Comparison of ENCODE assay signal across 11 mouse cellular contexts in genomic region chr6:128996054-128996767, GRCm38 (mm10). TPM values are rescaled to one million over a fixed set of nuclear protein-coding genes. Genes with fewer than 3 reads are reported as not detected.
A peak's percentile ranks its signal among the peaks of the same experiment; 100 is the strongest.
DNase-seq lines count a peak whose midpoint lies in the region; ATAC-seq and TF ChIP-seq lines count a peak whose summit lies in the region.
"Had no signal": no experiment of that assay in that cellular context is flagged by ENCODE, and none has a peak within 500 bp of the region (broad histone marks: within the 10 kb centered on the region; RNA-seq: fewer than 3 reads in every experiment).

No protein-coding gene starts in this region.

- 0 out of 2 replicates have a peak, but pooled peaks cover 5% of the 10 kb centered on the region for H3K4me1 ChIP-seq in forebrain, embryonic 14.5 days (ENCODE audit: control insufficient read depth, insufficient read depth, low read length)
- H3K4me1 ChIP-seq in forebrain, embryonic 16.5 days (replicated peaks; ENCODE audit: control insufficient read depth, insufficient read depth, low read length): peaks cover 6% of the 10 kb centered on the region
- H3K4me1 ChIP-seq in neural tube, embryonic 12.5 days: no peaks in the 10 kb centered on the region; the same call in 1 of the 2 replicates
- peaks cover 21% of the 10 kb centered on the region for H3K4me1 ChIP-seq in liver, embryonic 15.5 days (replicated peaks)
- H3K4me1 ChIP-seq in forebrain, postnatal 0 days (ENCODE audit: insufficient read depth): no peaks in the 10 kb centered on the region

- H3K9me3 ChIP-seq in forebrain, embryonic 14.5 days (replicated peaks; ENCODE audit: control insufficient read depth, low read length): no peaks in the 10 kb centered on the region
- H3K9me3 ChIP-seq in forebrain, embryonic 16.5 days (ENCODE audit: control insufficient read depth, low read length): no peaks in the 10 kb centered on the region
- H3K9me3 ChIP-seq in neural tube, embryonic 12.5 days: no peaks in the 10 kb centered on the region
- no peaks in the 10 kb centered on the region for H3K9me3 ChIP-seq in liver, embryonic 15.5 days (replicated peaks)
- H3K9me3 ChIP-seq in forebrain, postnatal 0 days (ENCODE audit: low read length): no peaks in the 10 kb centered on the region
- H3K9me3 ChIP-seq: lung, embryonic 15.5 days had no signal

- ATAC-seq in forebrain, embryonic 14.5 days: no peak
- no peak for ATAC-seq in forebrain, embryonic 16.5 days
- no peak for ATAC-seq in neural tube, embryonic 12.5 days (ENCODE audit: low FRiP score, low read depth)
- peak; percentile 65 for ATAC-seq in liver, embryonic 15.5 days (ENCODE audit: insufficient read depth)
- no peak for ATAC-seq in forebrain, postnatal 0 days
- ATAC-seq: hindbrain, embryonic 16.5 days had no signal

- H3K4me2 ChIP-seq in forebrain, embryonic 14.5 days (ENCODE audit: low read length): no peak overlapping the region
- no peak overlapping the region for H3K4me2 ChIP-seq in forebrain, embryonic 16.5 days (ENCODE audit: low read length)
- 0 out of 2 replicates have a peak overlapping the region, but pooled peaks have one; percentile 5 for H3K4me2 ChIP-seq in neural tube, embryonic 12.5 days (replicated peaks)
- H3K4me2 ChIP-seq in liver, embryonic 15.5 days: peak overlapping the region; percentile 65
- no peak overlapping the region for H3K4me2 ChIP-seq in forebrain, postnatal 0 days (ENCODE audit: low read depth)
- H3K4me2 ChIP-seq: lung, embryonic 15.5 days had no signal

- TF ChIP-seq CTCF in forebrain, postnatal 0 days (IDR thresholded peaks at IDR 0.05; ENCODE audit: low read depth): no peak

- no peak overlapping the region for H3K27ac ChIP-seq in forebrain, embryonic 14.5 days (ENCODE audit: low read depth, low read length)
- H3K27ac ChIP-seq in forebrain, embryonic 16.5 days (ENCODE audit: low read length): no peak overlapping the region
- no peak overlapping the region for H3K27ac ChIP-seq in neural tube, embryonic 12.5 days
- peak overlapping the region; percentile 33 for H3K27ac ChIP-seq in liver, embryonic 15.5 days (replicated peaks)
- no peak overlapping the region for H3K27ac ChIP-seq in forebrain, postnatal 0 days (ENCODE audit: low read depth, low read length)
- H3K27ac ChIP-seq: lung, embryonic 15.5 days had no signal

- 48% methylated on average over 3 of the region's 3 CpGs for WGBS in forebrain, embryonic 14.5 days
- 58% methylated on average over 3 of the region's 3 CpGs for WGBS in forebrain, embryonic 16.5 days
- 68% methylated on average over 3 of the region's 3 CpGs for WGBS in neural tube, embryonic 12.5 days
- 29% methylated on average over 3 of the region's 3 CpGs for WGBS in liver, embryonic 15.5 days (ENCODE audit: insufficient replicate concordance)
- WGBS in forebrain, postnatal 0 days: 53% methylated on average over 3 of the region's 3 CpGs

- H3K4me3 ChIP-seq in forebrain, embryonic 14.5 days (ENCODE audit: low read depth, low read length): no peak overlapping the region
- no peak overlapping the region for H3K4me3 ChIP-seq in forebrain, embryonic 16.5 days (replicated peaks; ENCODE audit: low read length)
- H3K4me3 ChIP-seq in neural tube, embryonic 12.5 days: no peak overlapping the region
- H3K4me3 ChIP-seq in liver, embryonic 15.5 days (replicated peaks): peak overlapping the region; percentile 42
- H3K4me3 ChIP-seq in forebrain, postnatal 0 days (ENCODE audit: low read depth, low read length): no peak overlapping the region
- H3K4me3 ChIP-seq: lung, embryonic 15.5 days had no signal

- H3K36me3 ChIP-seq in forebrain, embryonic 14.5 days (ENCODE audit: control insufficient read depth, insufficient read depth, low read length): no peaks in the 10 kb centered on the region
- no peaks in the 10 kb centered on the region for H3K36me3 ChIP-seq in forebrain, embryonic 16.5 days (ENCODE audit: control insufficient read depth, insufficient read depth)
- no peaks in the 10 kb centered on the region for H3K36me3 ChIP-seq in neural tube, embryonic 12.5 days
- no peaks in the 10 kb centered on the region for H3K36me3 ChIP-seq in liver, embryonic 15.5 days (replicated peaks)
- H3K36me3 ChIP-seq in forebrain, postnatal 0 days (ENCODE audit: insufficient read depth): no peaks in the 10 kb centered on the region
- H3K36me3 ChIP-seq: lung, embryonic 15.5 days had no signal

- no peak overlapping the region for H3K9ac ChIP-seq in forebrain, embryonic 14.5 days (ENCODE audit: low read length)
- no peak overlapping the region for H3K9ac ChIP-seq in forebrain, embryonic 16.5 days (replicated peaks; ENCODE audit: low read depth, low read length)
- H3K9ac ChIP-seq in neural tube, embryonic 12.5 days: no peak overlapping the region
- H3K9ac ChIP-seq in liver, embryonic 15.5 days: peak overlapping the region; percentile 39; the same call in 1 of the 2 replicates
- no peak overlapping the region for H3K9ac ChIP-seq in forebrain, postnatal 0 days
- H3K9ac ChIP-seq: lung, embryonic 15.5 days had no signal

- no peaks in the 10 kb centered on the region for H3K27me3 ChIP-seq in forebrain, embryonic 14.5 days (replicated peaks; ENCODE audit: control insufficient read depth, insufficient read depth, low read length)
- no peaks in the 10 kb centered on the region; the same call in 1 of the 2 replicates for H3K27me3 ChIP-seq in forebrain, embryonic 16.5 days (replicated peaks; ENCODE audit: control insufficient read depth, insufficient read depth, low read length)
- peaks cover 7% of the 10 kb centered on the region; the same call in 1 of the 2 replicates for H3K27me3 ChIP-seq in neural tube, embryonic 12.5 days (replicated peaks)
- no peaks in the 10 kb centered on the region for H3K27me3 ChIP-seq in liver, embryonic 15.5 days
- no peaks in the 10 kb centered on the region for H3K27me3 ChIP-seq in forebrain, postnatal 0 days (ENCODE audit: insufficient read depth, low read length)
- H3K27me3 ChIP-seq: lung, embryonic 15.5 days had no signal

- peak; percentile 0 for DNase-seq in forebrain, embryonic 14.5 days (ENCODE audit: low spot score)
- no peak for DNase-seq in neural tube, embryonic 10.5 days (ENCODE audit: extremely low spot score, low spot score)
- DNase-seq in c-Kit-positive CD71-positive TER-119-positive erythroid progenitor cells, embryonic 14.5 days (ENCODE audit: low spot score): no peak
- DNase-seq in forebrain, postnatal 0 days: no peak
- DNase-seq in adrenal gland, adult 2 months: no peak

RNA-seq across cellular contexts. Expression of gene Klrb1f, which starts 49.5 kb away (rescaled TPM):
- 0.15 and 0.26 TPM in 2 replicates for polyA plus RNA-seq in forebrain, embryonic 14.5 days (2014; fragmentation: Nextera tagmentation; extraction: Ambion mirVana)
- polyA plus RNA-seq in forebrain, embryonic 16.5 days (2015; fragmentation: Nextera tagmentation; extraction: Ambion mirVana): 0.26 and 0.29 TPM in 2 replicates
- polyA plus RNA-seq in neural tube, embryonic 12.5 days (2016; fragmentation: Nextera tagmentation; extraction: Ambion mirVana): 0.24 and 0.51 TPM in 2 replicates
- 0.24 and 0.36 TPM in 2 replicates for polyA plus RNA-seq in liver, embryonic 15.5 days (2015; fragmentation: Nextera tagmentation; extraction: Ambion mirVana)
- total RNA-seq in forebrain, postnatal 0 days (2014; rRNA removed): 0.46 and 0.76 TPM in 2 replicates
- 0.28 and 0.55 TPM in 2 replicates for polyA plus RNA-seq in forebrain, postnatal 0 days (2015; fragmentation: Nextera tagmentation; extraction: Ambion mirVana)
- under 1 TPM in 1 of 2 experiments, not detected in 1; 0.17 TPM for total RNA-seq in adrenal gland, adult 2 months (2021)
- not detected in 2 replicates for polyA plus RNA-seq in adrenal gland, adult 2 months (2012; rRNA removed)
- total RNA-seq: layer of hippocampus, postnatal 14 days had no signal

Comparison
In these comparisons a context has a peak if more than half of its experiments do, and no peak if none do; other contexts are left out.
1. H3K4me2 ChIP-seq: peak in neural tube, embryonic 12.5 days (single experiment) and liver, embryonic 15.5 days (single experiment); none in forebrain, embryonic 14.5 days (single experiment), forebrain, embryonic 16.5 days (single experiment) and forebrain, postnatal 0 days (single experiment).